Mouse (Mus musculus) bone marrow, adult 2 months (tissue): ENCODE data around the gene Rfx8.

Experiments
- CTCF ChIP-seq: fragments of 200-500 bp; IDR thresholded peaks from 2 replicates; pipeline ENCODE4 v1.5.1; 2011; ENCODE audit warnings: low read length, control low read depth; ENCODE audit not compliant: control insufficient read depth, insufficient read depth
- POLR2A ChIP-seq: fragments of 200-500 bp; IDR thresholded peaks from 2 replicates; pipeline ENCODE4 v1.6.1; 2011; ENCODE audit warnings: low read depth, mild to moderate bottlenecking, control low read depth, low read length, borderline replicate concordance; ENCODE audit not compliant: control insufficient read depth

DNA sequence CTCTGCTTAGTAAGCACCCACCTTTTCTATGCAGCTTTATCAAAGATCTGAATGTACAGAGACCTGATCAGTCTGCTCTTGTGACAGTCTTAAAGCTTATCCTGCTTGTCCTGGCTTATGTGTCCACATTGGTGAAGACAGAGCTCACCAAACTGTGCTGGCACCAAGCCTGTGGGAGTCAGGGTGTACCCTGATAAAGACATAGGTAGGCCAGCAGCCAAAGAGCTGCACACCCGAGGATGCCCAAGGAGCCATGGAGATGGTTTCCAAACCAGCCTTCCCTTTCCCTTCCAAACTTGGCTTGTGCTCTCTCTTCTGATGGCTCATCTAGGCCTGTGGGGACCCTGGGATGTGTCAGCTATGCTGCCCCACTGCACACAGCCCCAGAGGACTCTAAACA, 76.5 kb downstream of the Rfx8 start:
- TF ChIP-seq POLR2A: no peak
- TF ChIP-seq CTCF: no peak
